Mouse (Mus musculus): Measurements from ENCODE around the gene Ubash3a. TPM values are rescaled to one million over a fixed set of nuclear protein-coding genes. Genes with fewer than 3 reads are reported as not detected.

Gene Ubash3a
- polyA plus RNA-seq, 1 experiment, result not detected

DNA sequence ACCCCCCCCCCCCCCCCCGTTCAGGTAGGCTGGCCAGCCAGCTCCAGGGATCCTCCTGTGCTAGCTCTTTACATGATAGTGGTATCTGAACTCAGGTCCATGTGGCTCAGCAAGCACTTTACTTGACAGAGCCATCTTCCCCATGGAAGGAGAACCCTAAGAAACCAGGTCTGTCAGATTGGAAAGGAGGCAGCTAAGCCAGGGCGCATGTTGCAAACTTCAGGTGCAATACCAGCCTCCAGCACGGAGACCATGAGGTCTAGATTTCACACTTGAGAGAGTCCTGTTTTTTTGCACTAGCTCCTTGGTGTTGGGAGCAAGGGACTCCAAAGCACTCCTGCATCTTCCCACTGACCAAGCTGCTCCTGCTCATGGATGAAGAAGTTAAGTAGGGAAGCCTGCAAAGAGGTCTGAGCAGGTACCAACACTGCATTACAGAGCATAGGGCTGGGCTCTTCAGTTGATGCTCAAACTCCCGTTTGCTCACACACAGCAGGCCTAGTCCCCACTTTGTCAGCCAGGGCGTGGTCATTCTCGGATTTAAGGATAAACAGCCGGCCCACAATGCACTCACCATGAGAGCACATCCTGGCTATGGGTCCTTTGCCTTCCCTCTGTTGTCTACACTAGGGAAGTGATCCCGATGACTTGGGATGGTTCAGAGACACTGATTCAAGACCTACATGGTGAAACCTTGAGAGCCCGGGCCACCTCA, 68.7 kb downstream of the Ubash3a start:
- Histone ChIP-seq H3K27me3 (ENCODE audit: control insufficient read depth, insufficient read depth, insufficient read length) (no peaks in the 10 kb centered on the region), H3K4me2 (ENCODE audit: low read depth) (peak overlapping the region; percentile 38), H3K4me3 (no peak overlapping the region), H3K36me3 (ENCODE audit: control insufficient read depth, insufficient read depth) (no peaks in the 10 kb centered on the region), H3K79me2 (ENCODE audit: control insufficient read depth, insufficient read depth) (no peaks in the 10 kb centered on the region), H3ac (ENCODE audit: control insufficient read depth, insufficient read length) (no peak overlapping the region)
- TF ChIP-seq SRF (IDR thresholded peaks at IDR 0.05; ENCODE audit: control insufficient read depth, insufficient read length, low read depth) (no peak), MAX (IDR thresholded peaks at IDR 0.05; ENCODE audit: low read depth) (no peak), E2F4 (IDR thresholded peaks at IDR 0.05; ENCODE audit: insufficient read depth) (no peak), TCF12 (IDR thresholded peaks at IDR 0.05; ENCODE audit: insufficient read depth, poor library complexity, severe bottlenecking) (no peak), MYOD1 (IDR thresholded peaks at IDR 0.05; ENCODE audit: control insufficient read depth in 1 of 3, insufficient read length in 2 of 3, low read depth in 2 of 3) (no peak), USF1 (IDR thresholded peaks at IDR 0.05; ENCODE audit: low read depth) (no peak), REST (IDR thresholded peaks at IDR 0.05; ENCODE audit: insufficient read depth, insufficient read length) (no peak), MYOG (IDR thresholded peaks at IDR 0.05; ENCODE audit: control insufficient read depth in 1 of 3, insufficient read depth in 1 of 3, insufficient read length in 2 of 3, low read depth in 2 of 3) (no peak), TCF3 (IDR thresholded peaks at IDR 0.05; ENCODE audit: insufficient read length, low read depth) (no peak), POLR2AphosphoS2 (IDR thresholded peaks at IDR 0.05; ENCODE audit: insufficient read length, low read depth) (no peak), CEBPB (IDR thresholded peaks at IDR 0.05; ENCODE audit: insufficient read depth, poor library complexity, severe bottlenecking) (no peak), POLR2A (IDR thresholded peaks at IDR 0.05; ENCODE audit: insufficient read length, low read depth) (no peak)

DNA sequence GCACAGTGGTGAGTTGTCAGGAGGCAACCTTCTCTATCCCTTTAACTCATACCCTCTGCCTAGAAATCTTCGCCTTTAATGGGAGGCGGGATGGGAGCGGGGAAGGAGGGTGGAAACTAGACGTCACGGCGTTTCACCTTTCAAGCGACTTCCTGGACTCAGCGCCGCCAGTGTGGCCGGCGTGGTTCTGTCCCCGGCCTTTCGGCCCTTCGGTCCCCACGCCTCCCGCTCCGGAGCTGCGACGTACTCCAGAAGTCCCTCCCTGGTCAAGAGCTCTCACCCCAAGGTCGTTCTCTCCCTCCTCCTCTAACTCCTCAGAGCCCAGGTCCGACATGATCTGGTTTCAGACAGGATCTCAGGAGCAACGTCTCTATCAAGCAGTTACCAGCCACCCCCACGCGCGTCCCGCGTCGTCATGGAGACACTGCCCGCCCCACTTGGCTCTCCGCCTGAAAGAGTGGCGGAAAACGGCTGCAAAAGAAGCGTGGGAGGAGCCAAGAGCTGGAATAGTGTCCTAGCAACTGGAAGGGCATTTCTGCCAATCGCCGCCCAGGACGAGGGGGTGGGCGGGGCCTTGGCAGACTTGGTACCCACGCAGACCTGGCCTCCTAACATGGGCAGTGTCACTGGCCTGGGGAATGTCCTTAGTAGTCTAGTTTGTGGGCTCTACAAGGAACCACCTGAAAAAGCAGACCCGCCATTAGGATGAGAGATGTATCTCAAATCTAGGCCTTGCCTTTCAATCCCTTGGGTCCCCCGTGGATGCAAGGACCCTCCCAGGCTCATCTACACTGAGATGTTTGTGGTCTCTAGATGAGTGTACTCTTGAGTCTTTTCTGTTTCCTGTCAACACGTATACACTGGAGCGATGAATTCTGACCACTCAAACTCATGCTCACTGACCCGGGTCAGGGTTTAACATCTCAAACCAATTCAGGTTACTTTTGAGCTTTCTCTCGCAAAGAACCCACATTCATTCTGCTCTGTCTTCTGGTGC, 69.5 kb downstream of the Ubash3a start, which contains the start of gene Rsph1:
Rsph1 (minus strand) TSS at position 462 of the 997 bp plus-strand sequence.
- H3K36me3 ChIP-seq (ENCODE audit: control insufficient read depth, insufficient read depth), result no peaks in the 10 kb centered on the region
- H3K4me3 ChIP-seq, result no peak within 1 kb of the TSS
- H3ac ChIP-seq (ENCODE audit: control insufficient read depth, insufficient read length), result no peak within 1 kb of the TSS
- no peak for TF ChIP-seq E2F4 (IDR thresholded peaks at IDR 0.05; ENCODE audit: insufficient read depth)
- no peak for TF ChIP-seq MYOD1 (IDR thresholded peaks at IDR 0.05; ENCODE audit: control insufficient read depth in 1 of 3, insufficient read length in 2 of 3, low read depth in 2 of 3)
- H3K27me3 ChIP-seq (ENCODE audit: control insufficient read depth, insufficient read depth, insufficient read length), result no peaks in the 10 kb centered on the region
- no peaks in the 10 kb centered on the region for H3K79me2 ChIP-seq (ENCODE audit: control insufficient read depth, insufficient read depth)
- H3K4me2 ChIP-seq (ENCODE audit: low read depth), result peak within 1 kb of the TSS; percentile 38

DNA sequence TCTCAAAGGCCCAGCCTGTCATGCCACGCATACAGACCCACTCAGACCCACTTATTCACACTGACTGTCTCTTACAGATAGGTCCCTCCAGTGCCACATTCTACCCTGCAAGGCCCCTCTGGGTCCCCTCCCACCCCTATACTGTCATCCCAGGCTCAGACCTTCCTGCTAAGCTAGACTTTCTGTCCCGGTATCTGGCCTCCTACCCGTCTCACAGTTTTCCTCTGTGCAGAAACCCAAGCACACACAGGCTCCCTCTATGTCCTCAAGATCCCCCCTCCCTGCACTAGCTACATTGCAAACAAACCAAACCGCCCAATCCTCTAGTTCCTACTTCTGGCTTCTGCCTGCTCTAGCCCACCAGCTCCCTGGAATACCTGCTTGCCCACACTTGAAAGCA, 70.3 kb downstream of the Ubash3a start:
- Histone ChIP-seq H3K4me3 (no peak overlapping the region), H3K36me3 (ENCODE audit: control insufficient read depth, insufficient read depth) (no peaks in the 10 kb centered on the region), H3ac (ENCODE audit: control insufficient read depth, insufficient read length) (no peak overlapping the region), H3K4me2 (ENCODE audit: low read depth) (no peak overlapping the region), H3K79me2 (ENCODE audit: control insufficient read depth, insufficient read depth) (no peaks in the 10 kb centered on the region), H3K27me3 (ENCODE audit: control insufficient read depth, insufficient read depth, insufficient read length) (no peaks in the 10 kb centered on the region)
- TF ChIP-seq REST (IDR thresholded peaks at IDR 0.05; ENCODE audit: insufficient read depth, insufficient read length) (no peak), MAX (IDR thresholded peaks at IDR 0.05; ENCODE audit: low read depth) (no peak), CEBPB (IDR thresholded peaks at IDR 0.05; ENCODE audit: insufficient read depth, poor library complexity, severe bottlenecking) (no peak), TCF3 (IDR thresholded peaks at IDR 0.05; ENCODE audit: insufficient read length, low read depth) (no peak), POLR2A (IDR thresholded peaks at IDR 0.05; ENCODE audit: insufficient read length, low read depth) (no peak), USF1 (IDR thresholded peaks at IDR 0.05; ENCODE audit: low read depth) (no peak), MYOD1 (IDR thresholded peaks at IDR 0.05; ENCODE audit: control insufficient read depth in 1 of 3, insufficient read length in 2 of 3, low read depth in 2 of 3) (no peak), TCF12 (IDR thresholded peaks at IDR 0.05; ENCODE audit: insufficient read depth, poor library complexity, severe bottlenecking) (no peak), SRF (IDR thresholded peaks at IDR 0.05; ENCODE audit: control insufficient read depth, insufficient read length, low read depth) (no peak), E2F4 (IDR thresholded peaks at IDR 0.05; ENCODE audit: insufficient read depth) (no peak), POLR2AphosphoS2 (IDR thresholded peaks at IDR 0.05; ENCODE audit: insufficient read length, low read depth) (no peak), MYOG (IDR thresholded peaks at IDR 0.05; ENCODE audit: control insufficient read depth in 1 of 3, insufficient read depth in 1 of 3, insufficient read length in 2 of 3, low read depth in 2 of 3) (no peak)

DNA sequence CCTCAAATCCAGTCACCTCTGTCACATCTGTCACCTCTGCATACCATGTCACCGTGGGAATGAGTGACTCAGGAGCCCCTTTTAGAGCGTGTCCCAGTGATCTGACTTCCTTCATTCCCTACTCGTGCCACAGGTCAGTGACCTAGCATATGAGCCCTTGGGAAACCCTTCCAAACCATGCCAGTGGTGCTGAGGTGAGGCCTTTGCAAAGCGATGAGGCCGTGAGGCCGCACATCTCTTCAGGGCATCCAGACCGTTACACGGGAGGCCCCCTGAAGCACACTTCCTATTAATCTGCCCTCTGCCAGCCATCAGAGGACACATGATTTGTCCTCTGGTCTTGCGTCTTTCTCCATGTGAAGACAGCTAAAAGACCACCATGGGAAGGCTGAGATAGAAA, 71.9 kb downstream of the Ubash3a start:
- Histone ChIP-seq H3K36me3 (ENCODE audit: control insufficient read depth, insufficient read depth) (no peaks in the 10 kb centered on the region), H3K79me2 (ENCODE audit: control insufficient read depth, insufficient read depth) (no peaks in the 10 kb centered on the region), H3K4me2 (ENCODE audit: low read depth) (no peak overlapping the region), H3K27me3 (ENCODE audit: control insufficient read depth, insufficient read depth, insufficient read length) (no peaks in the 10 kb centered on the region), H3K4me3 (no peak overlapping the region), H3ac (ENCODE audit: control insufficient read depth, insufficient read length) (no peak overlapping the region)
- no peak for TF ChIP-seq USF1 (IDR thresholded peaks at IDR 0.05; ENCODE audit: low read depth)
- TF ChIP-seq MAX (IDR thresholded peaks at IDR 0.05; ENCODE audit: low read depth), result no peak
- TF ChIP-seq REST (IDR thresholded peaks at IDR 0.05; ENCODE audit: insufficient read depth, insufficient read length), result no peak
- no peak for TF ChIP-seq E2F4 (IDR thresholded peaks at IDR 0.05; ENCODE audit: insufficient read depth)
- no peak for TF ChIP-seq CEBPB (IDR thresholded peaks at IDR 0.05; ENCODE audit: insufficient read depth, poor library complexity, severe bottlenecking)
- TF ChIP-seq TCF12 (IDR thresholded peaks at IDR 0.05; ENCODE audit: insufficient read depth, poor library complexity, severe bottlenecking), result no peak
- TF ChIP-seq POLR2AphosphoS2 (IDR thresholded peaks at IDR 0.05; ENCODE audit: insufficient read length, low read depth), result no peak
- no peak for TF ChIP-seq POLR2A (IDR thresholded peaks at IDR 0.05; ENCODE audit: insufficient read length, low read depth)
